Mouse (Mus musculus) thymus, postnatal 36 days (tissue): ENCODE results near the gene Mtg1.
"Not testable (repeated sequence)": the region's sequence is repeated elsewhere in the genome, so short reads cannot be mapped to it uniquely, and the experiment has no call there.

Experiments
- DNase-seq, 2 experiments: peaks; one replicate each; pipeline ENCODE4 v3.0.0; 2022; ENCODE audit warnings: mixed read lengths in 2 of 2

The Mtg1 gene

DNA sequence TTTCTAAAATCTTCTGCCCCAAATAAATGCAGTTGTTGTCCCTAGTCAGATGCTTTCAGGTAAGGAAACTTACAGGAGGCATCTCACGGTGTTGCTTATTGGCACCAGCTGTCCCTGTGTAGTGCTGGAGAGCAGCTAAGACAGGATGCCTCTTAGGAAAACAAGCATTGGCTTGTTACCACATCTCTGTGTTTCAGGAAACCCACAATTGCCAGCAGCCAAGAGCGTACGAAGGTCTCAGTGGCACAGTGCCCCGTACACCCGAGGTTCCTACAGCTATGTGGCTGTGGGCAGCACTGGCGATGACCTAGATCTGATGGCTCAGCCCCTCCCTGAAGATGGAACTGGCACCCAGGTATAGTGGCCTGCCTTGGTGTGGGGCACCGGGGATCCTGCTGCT, 5.2 kb upstream of the Mtg1 start:
- not testable (repeated sequence) for DNase-seq

DNA sequence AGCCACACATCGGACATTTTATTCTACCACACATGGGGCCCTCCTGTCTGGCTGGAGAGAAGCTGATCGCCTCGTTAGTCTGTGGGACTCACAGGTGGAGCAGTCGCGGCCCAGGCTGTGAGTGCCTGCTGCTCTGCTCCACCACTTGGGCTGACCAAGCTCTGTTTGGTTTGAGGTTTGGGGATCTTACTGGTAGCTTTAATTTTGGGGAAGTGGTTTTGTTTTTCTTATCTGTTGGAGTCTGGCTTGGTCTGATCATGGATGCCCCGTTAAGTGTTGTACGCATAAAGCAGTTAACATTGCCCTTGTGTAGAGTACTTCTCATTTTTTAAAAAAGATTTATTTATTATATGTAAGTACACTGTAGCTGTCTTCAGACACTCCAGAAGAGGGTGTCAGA, 3.3 kb upstream of the Mtg1 start:
- DNase-seq: not testable (repeated sequence)

DNA sequence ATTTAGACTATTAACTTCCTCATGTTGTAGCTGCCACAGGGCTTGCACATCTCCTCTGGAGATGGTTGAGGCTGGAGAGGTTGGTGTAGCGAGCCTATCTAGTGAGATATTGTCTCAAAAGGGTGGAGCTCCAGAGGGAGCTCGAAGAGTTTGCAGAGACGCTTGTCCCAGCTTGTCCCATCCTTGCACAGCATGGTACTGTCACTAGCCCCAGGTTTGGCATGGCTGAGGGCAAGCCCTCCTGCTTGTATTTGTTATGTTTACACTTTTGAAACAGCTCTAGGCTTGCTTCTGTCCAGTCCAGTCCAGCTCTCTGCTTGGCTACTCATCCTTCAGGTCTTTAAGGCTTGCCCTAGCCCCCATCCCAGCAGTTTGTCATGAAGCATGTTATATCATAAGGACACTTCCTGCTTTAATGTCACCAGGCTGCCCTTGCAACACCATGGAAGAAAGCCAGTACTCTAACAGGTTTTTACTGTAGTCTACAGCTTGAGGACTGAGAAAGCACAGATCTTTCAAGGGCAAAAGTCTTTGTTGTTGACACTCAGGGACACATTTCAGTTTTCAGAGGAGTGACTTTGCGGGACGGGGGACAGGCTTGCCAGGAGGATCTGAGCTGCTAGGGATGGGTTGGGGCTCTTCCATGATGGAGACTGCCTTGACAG, 2.1 kb upstream of the Mtg1 start:
- DNase-seq: no peak

DNA sequence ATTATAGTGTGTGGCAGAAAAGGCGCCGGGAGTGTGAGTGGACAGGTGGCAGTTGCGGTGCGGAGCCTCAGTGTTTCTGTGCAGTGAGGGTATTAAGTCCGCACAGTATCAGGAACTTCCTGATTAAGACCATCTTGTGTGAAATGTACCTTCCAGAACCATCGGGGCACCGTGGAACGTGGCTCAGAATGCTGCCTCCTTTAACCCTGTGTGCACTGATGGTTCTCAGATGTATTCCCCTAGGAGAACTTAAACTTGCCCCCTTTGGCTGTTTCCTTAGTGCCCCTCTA, 602 bp downstream of the Mtg1 start:
- DNase-seq: no peak

DNA sequence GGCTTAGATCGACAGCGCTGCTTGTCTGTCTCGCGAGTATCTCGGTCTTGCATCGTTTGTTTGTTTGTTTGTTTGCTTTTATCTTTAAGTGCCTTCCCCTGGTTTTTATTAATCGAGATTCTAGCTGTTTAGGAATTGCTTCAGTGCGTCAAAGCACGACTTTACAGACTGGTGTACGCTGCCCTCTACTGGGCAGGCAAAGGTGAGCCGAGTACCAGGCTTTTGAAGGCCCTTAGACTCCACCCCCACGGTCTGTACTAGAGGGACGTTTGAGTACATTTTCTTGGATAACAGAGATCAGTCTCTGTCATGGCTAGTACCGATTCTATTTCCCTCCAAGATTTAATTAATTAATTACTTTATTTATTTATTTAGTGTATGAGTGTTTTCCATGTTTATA, 4.0 kb downstream of the Mtg1 start:
- peak; percentile 60 to 64 for DNase-seq

DNA sequence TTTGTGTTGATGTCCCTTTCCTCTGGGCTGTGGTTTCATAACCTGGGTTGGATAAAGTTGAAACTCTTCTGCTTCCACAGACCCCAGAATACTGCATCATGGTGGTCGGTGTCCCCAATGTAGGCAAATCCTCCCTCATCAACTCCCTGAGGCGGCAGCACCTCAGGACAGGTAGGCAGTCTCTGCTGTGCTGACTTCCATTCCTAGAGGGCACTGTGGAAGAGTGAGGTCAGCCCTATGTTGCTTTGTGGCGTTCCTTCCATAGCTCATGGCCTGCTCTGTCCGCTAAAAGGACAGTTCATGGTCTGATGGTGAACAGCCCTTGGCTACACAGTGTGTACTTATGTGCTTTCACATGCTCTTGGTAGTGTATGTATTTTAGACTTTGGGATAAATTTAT, 7.2 kb downstream of the Mtg1 start:
- no peak for DNase-seq

DNA sequence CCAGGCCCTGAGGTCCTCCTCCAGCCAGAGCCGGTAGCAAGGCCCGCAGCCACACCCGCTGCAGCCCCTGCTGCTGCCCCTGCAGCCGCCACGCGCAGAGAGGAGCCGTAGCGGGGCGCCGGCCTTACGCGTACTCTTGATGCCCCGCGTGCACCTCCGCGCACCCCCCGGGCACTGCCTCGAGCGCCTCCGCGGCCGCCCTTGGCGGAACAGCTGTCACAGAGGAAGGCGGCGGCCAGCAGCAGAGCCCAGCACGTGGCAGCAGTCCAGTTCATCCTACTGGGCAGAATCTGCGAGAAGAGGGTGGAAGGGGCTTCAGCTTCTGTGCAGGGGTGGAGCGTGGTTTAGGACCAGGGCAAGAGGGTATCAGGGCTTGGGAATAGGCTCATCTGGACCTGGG, 16.0 kb downstream of the Mtg1 start:
- no peak for DNase-seq

DNA sequence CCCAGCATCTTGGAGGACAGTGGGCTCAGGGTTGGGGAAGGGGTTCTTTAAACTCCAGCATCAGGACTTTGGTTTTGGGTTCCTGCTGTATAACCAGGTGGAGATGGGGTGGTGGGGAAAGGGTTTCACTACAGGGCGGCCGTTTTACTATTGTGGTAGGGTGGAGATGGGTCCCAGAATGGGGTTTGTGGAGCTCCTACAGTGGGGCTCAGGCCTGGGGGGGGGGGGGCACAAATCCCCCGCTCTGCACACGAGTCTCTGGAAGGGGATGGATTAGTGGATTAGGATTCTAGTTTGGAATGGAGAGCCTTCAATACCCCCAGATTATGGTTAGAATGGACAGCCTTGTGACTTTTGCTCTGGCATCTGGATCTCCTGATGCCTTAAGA, 16.5 kb downstream of the Mtg1 start:
- DNase-seq: no peak

DNA sequence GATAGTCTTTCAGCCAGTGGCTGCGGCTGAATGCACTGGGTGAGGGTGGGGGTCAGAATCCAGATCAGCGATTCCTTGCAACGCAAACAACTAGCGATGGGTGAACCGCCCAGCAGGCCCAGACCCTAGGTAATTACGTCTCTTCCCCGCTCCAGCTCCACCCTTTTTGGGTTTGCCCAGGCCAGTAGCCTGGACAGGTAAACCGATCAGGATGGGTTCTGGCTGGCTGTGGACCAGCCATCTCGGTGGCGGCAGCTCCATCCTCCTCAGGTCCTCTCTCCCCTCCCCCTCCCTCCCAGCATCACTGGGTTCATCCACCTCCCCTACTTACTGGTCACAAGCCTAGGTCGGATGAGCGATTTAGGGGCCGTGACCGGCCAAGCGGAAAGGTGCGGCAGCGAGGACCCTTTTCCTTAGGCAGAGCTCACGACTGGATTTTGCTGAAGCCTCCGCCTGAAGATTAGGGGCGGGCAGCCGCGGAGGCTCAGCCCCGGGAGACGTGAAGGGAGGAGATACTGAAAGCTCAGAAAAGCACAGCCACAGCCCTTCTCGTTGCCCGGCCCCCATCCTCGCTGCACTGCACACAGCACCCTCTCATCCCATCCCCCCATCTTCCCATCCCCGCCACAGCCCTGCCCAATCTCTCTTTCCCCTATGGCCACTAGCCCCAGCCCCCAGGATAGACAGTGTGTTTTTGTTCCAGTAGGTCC, 17.0 kb downstream of the Mtg1 start, which contains the start of gene Sprn:
Gene Sprn, minus strand, starts transcription at position 660 of the 710 bp plus-strand sequence.
- DNase-seq: no peak

DNA sequence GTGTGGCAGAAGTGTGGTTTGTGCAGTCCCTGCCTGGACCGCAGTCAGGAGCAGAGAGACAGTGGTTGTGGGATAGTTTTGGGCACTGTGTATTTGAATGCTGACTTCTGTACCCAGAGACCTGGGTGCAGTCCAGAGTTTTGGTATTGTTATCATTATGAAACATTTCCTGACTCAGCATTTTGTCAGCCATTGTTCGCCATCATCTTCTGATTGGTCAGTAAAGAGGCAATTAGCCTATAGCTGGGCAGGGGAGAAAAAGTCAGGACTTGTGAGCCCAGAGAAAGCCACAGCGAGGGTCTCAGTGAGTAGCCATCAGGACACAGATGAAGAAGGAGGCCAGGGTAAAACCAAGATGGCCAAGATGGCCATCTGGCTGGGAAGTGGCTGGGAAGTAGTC, 23.0 kb downstream of the Mtg1 start:
- no peak for DNase-seq

DNA sequence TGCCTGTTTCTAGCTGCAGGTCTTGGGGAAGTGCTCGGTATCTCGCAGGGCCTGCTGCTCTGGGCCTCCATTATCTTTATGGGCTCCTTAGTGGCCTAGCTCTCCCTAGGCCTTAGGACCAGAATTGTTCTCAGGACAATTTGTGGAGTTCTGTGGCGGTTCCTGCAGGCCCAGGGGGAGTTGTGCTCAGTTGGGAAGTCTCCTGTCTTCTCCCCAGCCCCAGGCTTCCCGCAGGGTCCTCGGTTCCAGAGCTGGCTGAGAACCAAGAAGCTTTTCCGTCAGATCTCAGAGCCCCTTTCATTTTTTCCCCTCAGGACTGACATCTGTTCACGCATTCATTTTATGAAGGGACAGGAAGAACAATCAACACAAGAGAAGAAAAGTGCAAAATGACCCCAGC, 27.3 kb downstream of the Mtg1 start, which contains the start of gene Olfr522:
Gene Olfr522, minus strand, starts transcription at position 101 of the 400 bp plus-strand sequence.
- DNase-seq: no peak

DNA sequence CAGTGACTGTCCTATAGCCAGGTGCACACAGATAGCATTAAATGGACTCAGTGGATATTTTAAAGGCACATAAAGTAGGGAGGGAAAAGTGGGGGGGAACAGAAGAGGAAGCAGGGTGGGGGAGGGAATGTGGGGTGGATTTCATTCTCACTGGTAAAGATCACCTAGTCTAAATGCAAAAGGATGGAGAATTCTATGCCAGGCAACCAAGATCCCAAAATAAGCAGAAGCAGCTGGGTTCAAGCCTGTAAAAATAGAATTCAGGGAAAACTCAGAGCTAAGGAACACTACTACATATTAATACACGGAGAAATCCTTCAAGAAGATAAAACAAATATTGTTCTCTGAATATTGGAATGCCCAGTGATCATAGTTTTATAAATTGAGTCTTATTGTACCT, 30.6 kb downstream of the Mtg1 start:
- DNase-seq: no peak

DNA sequence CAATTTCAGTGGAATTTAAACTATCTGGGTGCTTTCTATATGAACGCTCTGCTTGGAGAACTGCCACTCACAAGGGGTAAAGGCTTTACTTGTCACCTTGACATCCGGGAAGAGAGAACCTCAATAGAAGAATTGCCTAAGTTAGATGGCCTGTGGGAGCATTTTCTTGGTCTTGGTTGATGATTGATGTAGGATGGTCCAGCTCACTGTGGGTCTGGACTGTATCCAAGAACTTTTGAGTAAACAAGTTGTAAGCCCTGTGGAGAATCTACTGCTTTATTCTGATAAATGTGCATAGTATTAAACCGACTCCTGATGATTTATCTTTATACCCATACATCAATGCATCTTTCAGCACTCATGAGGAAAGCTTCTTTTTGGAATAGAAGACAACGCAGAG, 32.0 kb downstream of the Mtg1 start:
- DNase-seq: no peak

DNA sequence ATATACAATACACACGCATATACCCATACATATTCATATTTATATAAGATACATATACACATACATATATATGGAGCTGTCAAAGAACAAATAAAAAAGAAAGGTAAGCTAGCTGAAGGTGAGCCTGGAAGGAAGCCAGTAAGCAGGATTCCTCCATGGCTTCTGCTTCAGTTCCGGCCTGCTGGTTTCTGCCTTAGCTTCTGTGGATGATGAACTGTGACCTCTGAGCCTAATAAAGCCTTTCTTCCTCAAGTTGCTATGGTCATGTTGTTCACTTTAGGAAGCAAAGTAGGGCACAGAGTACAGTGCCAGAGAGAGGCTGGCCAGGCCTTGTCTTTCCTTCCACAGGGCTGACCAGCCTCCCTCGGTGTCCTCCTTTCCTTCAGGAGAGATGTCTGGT, 33.5 kb downstream of the Mtg1 start:
- no peak for DNase-seq

DNA sequence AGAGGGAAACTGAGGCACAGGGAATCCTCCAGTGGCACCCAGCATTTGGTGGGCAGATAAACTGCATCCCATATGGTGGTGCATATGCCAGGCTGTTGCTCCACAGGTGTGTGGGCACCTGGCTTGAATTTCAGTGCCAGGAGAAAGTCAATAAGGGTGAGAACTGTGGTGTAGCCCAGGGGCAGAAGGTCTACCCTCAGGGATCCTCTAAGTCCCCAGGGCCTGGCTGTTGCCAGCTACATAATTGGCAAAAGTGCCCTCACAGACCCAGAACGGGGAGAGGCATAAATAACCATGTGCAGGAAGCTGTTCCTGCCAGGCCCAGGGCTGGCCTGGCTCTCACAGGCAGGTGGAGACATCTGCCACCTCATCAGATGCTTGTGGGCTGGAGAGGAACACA, 35.6 kb downstream of the Mtg1 start, which contains the start of gene Olfr523:
Gene Olfr523, plus strand, starts transcription at position 282 of the 400 bp plus-strand sequence.
- no peak for DNase-seq

DNA sequence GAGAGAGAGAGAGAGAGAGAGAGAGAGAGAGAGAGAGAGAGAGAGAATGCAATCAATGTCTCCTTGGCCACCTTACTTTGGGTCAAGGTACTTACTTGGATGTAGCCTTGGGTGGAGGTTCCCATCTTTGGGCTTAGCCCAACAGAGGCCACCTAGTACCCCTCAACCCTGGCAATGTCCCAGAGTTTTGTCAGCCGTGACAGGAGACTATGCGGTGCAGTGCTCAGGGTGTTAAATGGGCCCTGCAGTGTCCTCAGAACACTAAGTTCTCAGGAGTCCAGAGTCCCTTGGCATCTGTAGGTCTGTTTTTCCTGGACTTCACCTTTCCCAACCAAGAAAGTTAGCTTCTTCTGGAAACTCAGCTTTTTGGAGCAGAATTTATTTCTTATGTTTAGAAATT, 41.8 kb downstream of the Mtg1 start:
- no peak for DNase-seq

DNA sequence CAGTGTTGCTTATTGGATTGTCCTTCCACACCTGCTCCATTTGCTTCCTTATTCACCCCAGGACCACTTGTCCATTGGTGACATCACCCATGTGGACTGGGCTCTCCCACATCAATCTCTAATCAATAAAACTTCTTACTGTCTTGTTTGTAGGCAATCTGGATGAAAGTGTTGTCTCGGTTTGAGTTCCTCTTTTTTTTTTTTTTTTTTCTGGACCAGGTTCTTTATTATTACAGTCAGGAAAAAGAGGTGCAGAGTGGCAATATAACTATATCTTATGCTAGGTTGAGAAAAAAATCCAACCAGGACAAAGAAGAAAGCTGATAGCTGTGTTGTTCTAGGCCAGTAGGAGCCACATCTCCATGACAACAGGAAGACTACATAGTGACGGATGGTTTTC, 43.3 kb downstream of the Mtg1 start:
- DNase-seq: no peak

DNA sequence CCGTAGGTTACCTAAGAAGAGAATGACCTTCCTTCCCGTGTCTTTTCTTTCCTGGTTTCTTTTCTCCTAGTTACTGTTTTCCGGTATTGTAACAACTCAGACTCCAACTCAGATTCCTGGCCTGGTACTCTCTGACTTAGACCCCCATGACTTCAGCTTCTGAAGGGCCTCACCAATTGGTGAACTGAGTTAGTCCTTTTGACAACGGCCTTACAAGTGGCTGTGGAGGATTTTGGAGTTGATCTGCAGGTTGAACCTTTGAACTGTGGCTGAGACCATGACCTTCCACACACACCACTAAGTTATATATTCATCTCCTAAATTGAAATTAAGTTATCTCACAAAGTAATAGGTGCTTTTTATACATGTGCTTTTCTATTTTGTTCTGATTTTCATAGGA, 46.8 kb downstream of the Mtg1 start:
- DNase-seq: no peak

DNA sequence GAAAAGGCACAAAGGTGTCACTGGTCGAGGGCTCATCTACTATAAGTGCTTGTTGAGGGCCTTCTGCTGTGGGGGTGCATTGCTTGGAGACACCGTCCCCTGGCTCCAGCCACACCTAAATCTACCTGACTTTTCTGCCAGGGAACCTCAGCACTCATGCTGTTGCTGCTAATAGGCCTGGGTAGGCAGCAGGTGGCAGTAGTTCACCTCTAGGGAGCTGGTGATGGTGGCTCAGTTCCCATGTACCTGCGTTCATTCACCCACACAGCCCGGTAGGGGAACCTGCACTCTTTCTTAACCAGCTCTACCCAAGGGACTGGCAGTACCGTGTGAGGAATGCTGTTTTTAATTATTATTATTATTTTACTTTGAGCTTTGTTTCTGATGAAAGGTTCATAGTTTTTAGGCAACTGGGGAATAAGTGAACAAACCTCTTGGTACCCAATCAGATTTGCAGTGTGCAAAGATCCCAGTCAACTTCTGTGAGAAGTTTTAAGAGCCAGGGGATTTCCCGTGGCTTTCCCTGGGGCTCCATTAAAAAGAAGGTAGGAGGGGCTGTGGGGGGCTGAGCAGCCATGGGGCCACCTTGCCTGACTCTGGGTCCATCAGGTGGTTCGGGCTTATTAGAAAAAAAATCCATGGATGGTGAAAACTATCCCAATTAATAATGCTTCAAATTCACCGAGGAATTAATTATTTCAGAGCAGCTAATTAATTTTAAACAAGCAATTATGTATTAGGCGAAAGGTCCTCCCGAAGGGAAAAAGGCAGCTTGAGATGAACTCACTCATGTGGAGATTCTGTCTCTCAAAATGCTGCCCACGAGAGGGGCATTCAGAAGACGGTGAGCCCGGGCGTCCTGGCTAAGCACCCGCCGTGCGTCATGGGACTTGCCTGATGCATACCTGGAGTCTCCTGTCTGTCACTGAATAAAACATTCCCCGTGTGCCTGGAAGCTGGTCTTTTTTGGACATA, 49.6 kb downstream of the Mtg1 start:
- peak; percentile 41 to 54 for DNase-seq

DNA sequence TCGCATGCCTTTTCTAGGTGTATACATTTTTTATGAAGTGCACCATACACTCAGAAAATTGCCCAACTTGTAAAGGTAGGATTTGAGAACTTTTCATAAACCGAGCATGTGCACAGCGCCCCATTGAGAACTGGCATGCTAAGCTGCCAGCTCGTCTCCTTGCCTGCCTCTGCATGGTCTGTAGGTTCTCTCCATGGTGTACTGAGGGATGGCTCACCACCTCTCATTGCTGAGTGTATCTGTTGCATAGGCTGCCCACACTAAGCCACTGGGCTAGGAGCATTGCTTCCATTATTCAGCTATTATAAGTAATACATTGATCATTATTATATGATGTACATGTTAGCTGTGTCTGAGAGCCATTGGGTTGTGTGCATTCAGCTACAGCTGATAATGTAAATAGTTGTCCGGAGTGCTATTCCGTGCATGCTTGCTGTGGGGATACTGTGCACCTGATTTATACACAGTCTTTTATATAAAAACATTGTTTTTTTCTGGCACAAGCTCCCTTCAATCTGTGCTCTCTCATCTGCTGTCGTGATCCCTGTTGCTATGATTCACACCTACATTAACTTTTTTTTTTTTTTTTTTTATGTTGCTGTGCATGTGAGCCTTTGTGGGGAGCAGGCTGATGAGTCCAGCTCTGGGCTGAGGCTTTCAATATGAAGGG, 50.5 kb downstream of the Mtg1 start:
- DNase-seq: no peak

DNA sequence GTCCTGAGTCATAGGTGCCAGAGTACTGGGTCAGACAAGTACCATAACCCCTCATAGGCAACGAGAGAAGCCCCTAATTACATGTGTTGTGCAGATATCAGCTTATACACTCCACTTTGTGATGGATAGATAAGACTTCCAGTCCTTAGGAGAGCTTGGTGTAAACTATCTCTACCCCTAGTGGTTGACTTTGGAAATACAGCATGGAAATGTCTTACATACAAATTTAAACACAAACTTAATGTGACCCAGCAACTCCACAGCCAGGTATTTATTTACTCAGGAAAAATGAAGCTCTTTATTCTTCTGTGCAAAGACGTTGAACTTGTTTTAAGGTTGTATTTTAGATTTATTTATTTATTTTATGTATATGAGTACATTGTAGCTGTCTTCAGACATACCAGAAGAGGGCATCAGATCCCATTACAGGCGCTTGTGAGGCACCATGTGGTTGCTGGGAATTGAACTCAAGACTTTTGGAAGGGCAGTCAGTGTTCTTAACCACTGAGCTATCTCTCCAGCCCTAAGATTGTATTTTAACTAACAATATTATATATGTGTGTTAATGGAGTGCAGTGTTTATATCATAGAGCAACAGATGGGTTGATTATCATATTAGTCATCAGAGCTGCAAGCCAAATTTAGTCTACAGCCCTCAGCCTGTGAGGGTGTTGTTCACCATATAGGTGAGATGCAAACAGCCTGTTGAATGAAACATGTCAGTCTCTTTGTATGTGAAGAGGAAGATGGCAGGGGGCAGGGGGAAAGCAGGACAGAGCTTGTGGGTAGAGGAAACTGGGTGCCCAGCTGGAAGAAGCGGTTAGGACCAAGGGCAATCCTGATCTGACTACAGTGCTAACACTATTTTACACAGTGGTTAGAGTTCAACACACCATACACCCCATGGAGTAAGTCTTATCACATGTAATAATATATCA, 51.3 kb downstream of the Mtg1 start:
- no peak for DNase-seq

DNA sequence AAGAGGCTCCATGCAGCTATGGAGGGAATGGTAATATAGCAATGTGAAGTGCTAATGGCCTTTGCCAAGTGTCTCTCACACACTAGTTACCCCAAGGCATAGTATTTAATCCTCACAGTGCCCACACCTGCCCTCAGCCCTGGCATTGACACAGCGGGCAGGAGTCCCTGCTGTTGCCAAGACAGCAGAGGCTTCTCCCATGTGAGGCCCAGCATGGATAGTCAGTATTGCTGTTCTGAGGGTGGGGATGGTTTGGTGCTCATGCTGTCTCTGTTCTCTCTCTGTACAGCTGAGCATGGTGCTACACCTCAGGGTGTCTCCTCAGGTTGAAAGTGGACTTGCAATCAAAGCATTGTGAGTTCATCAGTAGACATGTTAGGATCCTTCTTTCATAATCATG, 53.1 kb downstream of the Mtg1 start:
- no peak for DNase-seq
